Mouse (Mus musculus) megakaryocyte, embryonic 14.5 days (primary cell): Measurements from ENCODE around the gene Adamts16. TPM values are rescaled to one million over a fixed set of nuclear protein-coding genes. Genes with fewer than 3 reads are reported as not detected.

Experiments used
- H3K27me3 ChIP-seq: replicated peaks from 2 replicates; pipeline ENCODE3; 2012; ENCODE audit warnings: inconsistent platforms
- H3K36me3 ChIP-seq: replicated peaks from 2 replicates; pipeline ENCODE3; 2012; ENCODE audit warnings: low read length, inconsistent platforms, mixed read lengths
- H3K4me1 ChIP-seq: 2 replicates; pipeline ENCODE4 v1.6.1; 2012; ENCODE audit warnings: inconsistent platforms
- H3K4me3 ChIP-seq: replicated peaks from 2 replicates; pipeline ENCODE3; 2012; ENCODE audit warnings: moderate library complexity, mild to moderate bottlenecking, inconsistent platforms
- H3K9me3 ChIP-seq: 2 replicates; pipeline ENCODE4 v1.6.1; 2012; ENCODE audit warnings: inconsistent platforms
- FLI1 ChIP-seq: IDR thresholded peaks from 2 replicates; pipeline ENCODE4 v1.6.1; 2012; ENCODE audit warnings: low read length, inconsistent platforms, mixed read lengths
- GATA1 ChIP-seq: IDR thresholded peaks from 3 replicates; pipeline ENCODE4 v1.6.1; 2012; ENCODE audit warnings: mixed read lengths, low read length, inconsistent platforms, borderline replicate concordance
- polyA plus RNA-seq: library from polyadenylated mRNA; stranded (reverse); fragments of >175 nt; gene quantifications from 2 replicates; pipeline ENCODE4 v1.2.3, GENCODE M21; 2012; ENCODE audit warnings: low replicate concordance; ENCODE audit not compliant: insufficient read depth

The Adamts16 gene
- polyA plus RNA-seq, 1 experiment = not detected

- Histone ChIP-seq H3K9me3 (0 out of 2 replicates have a peak, but pooled peaks cover 5% of the 10 kb centered on the region), H3K27me3 (peaks cover 2% of the 10 kb centered on the region), H3K4me3 (no peak overlapping the region), H3K36me3 (no peaks in the 10 kb centered on the region), H3K4me1 (no peaks in the 10 kb centered on the region)
- TF ChIP-seq GATA1 (no peak), FLI1 (no peak)
Observed at GRCm38 (mm10) chr13:70771100-70771499, 70.5 kb downstream of the Adamts16 start.

GRCm38 (mm10) chr13:70769156-70769555, 72.5 kb downstream of the Adamts16 start:
- no peaks in the 10 kb centered on the region for H3K36me3 ChIP-seq
- TF ChIP-seq FLI1 = no peak

GRCm38 (mm10) chr13:70767462-70767861, 74.1 kb downstream of the Adamts16 start:
- Histone ChIP-seq H3K4me3 (no peak overlapping the region), H3K27me3 (peaks cover 2% of the 10 kb centered on the region), H3K36me3 (no peaks in the 10 kb centered on the region), H3K4me1 (no peaks in the 10 kb centered on the region), H3K9me3 (0 out of 2 replicates have a peak, but pooled peaks cover 2% of the 10 kb centered on the region)
- TF ChIP-seq FLI1 = no peak
- TF ChIP-seq GATA1 = no peak

More at GRCm38 (mm10) chr13:70769156-70769555, 72.5 kb downstream of the Adamts16 start:
- peaks cover 2% of the 10 kb centered on the region for H3K27me3 ChIP-seq
- H3K4me3 ChIP-seq = no peak overlapping the region
- 0 out of 2 replicates have a peak, but pooled peaks cover 5% of the 10 kb centered on the region for H3K9me3 ChIP-seq
- no peaks in the 10 kb centered on the region for H3K4me1 ChIP-seq

- no peak for TF ChIP-seq GATA1
- TF ChIP-seq FLI1 = no peak
- Histone ChIP-seq H3K4me3 (no peak overlapping the region), H3K36me3 (no peaks in the 10 kb centered on the region), H3K4me1 (no peaks in the 10 kb centered on the region), H3K9me3 (no peaks in the 10 kb centered on the region), H3K27me3 (peaks cover under 1% of the 10 kb centered on the region)
Observed at GRCm38 (mm10) chr13:70764682-70765081, 76.9 kb downstream of the Adamts16 start.

- Histone ChIP-seq H3K9me3 (no peaks in the 10 kb centered on the region), H3K4me1 (no peaks in the 10 kb centered on the region), H3K36me3 (no peaks in the 10 kb centered on the region), H3K4me3 (no peak overlapping the region), H3K27me3 (no peaks in the 10 kb centered on the region)
- TF ChIP-seq GATA1 (no peak), FLI1 (no peak)
Observed at GRCm38 (mm10) chr13:70762586-70762985, 79.0 kb downstream of the Adamts16 start.

GRCm38 (mm10) chr13:70761312-70761711, 80.3 kb downstream of the Adamts16 start:
- H3K36me3 ChIP-seq = no peaks in the 10 kb centered on the region
- TF ChIP-seq GATA1 (no peak), FLI1 (no peak)
- H3K9me3 ChIP-seq = no peaks in the 10 kb centered on the region
- no peaks in the 10 kb centered on the region for H3K4me1 ChIP-seq
- H3K27me3 ChIP-seq = no peaks in the 10 kb centered on the region
- no peak overlapping the region for H3K4me3 ChIP-seq

- H3K4me3 ChIP-seq = no peak overlapping the region
- no peaks in the 10 kb centered on the region for H3K36me3 ChIP-seq
- no peaks in the 10 kb centered on the region for H3K27me3 ChIP-seq
- TF ChIP-seq GATA1 (no peak), FLI1 (no peak)
- no peaks in the 10 kb centered on the region for H3K4me1 ChIP-seq
- H3K9me3 ChIP-seq = no peaks in the 10 kb centered on the region
Observed at GRCm38 (mm10) chr13:70760186-70760585, 81.4 kb downstream of the Adamts16 start.

GRCm38 (mm10) chr13:70746294-70747008, 95.2 kb downstream of the Adamts16 start:
- Histone ChIP-seq H3K9me3 (peaks cover 43% of the 10 kb centered on the region), H3K36me3 (no peaks in the 10 kb centered on the region), H3K27me3 (no peaks in the 10 kb centered on the region), H3K4me1 (peaks cover 5% of the 10 kb centered on the region), H3K4me3 (no peak overlapping the region)
- TF ChIP-seq FLI1 (no peak), GATA1 (no peak)

GRCm38 (mm10) chr13:70744416-70745038, 97.1 kb downstream of the Adamts16 start:
- peaks cover 2% of the 10 kb centered on the region for H3K4me1 ChIP-seq
- no peak for TF ChIP-seq FLI1
- no peak for TF ChIP-seq GATA1
- peaks cover 54% of the 10 kb centered on the region for H3K9me3 ChIP-seq
- no peaks in the 10 kb centered on the region for H3K27me3 ChIP-seq
- H3K36me3 ChIP-seq = no peaks in the 10 kb centered on the region
- no peak overlapping the region for H3K4me3 ChIP-seq

GRCm38 (mm10) chr13:70742693-70743092, 98.9 kb downstream of the Adamts16 start:
- no peaks in the 10 kb centered on the region for H3K4me1 ChIP-seq
- no peak overlapping the region for H3K4me3 ChIP-seq
- H3K36me3 ChIP-seq = no peaks in the 10 kb centered on the region
- peaks cover 60% of the 10 kb centered on the region for H3K9me3 ChIP-seq
- TF ChIP-seq GATA1 (no peak), FLI1 (no peak)
- no peaks in the 10 kb centered on the region for H3K27me3 ChIP-seq
